Mouse (Mus musculus) small intestine, adult 2 months (tissue): ENCODE measurements at regions not wholly inside any gene's neighbourhood (a gene's known extent, or its start where the extent isn't known, plus 50 kb on each side); places are given as distances from the start of the nearest gene placed in this dataset.

ENCODE experiments used
- CTCF ChIP-seq: fragments of 200-500 bp; IDR thresholded peaks from 2 replicates; pipeline ENCODE4 v1.5.1; 2012; ENCODE audit warnings: low read depth, mild to moderate bottlenecking, control low read depth, inconsistent platforms, low read length, moderate library complexity, mixed read lengths; ENCODE audit not compliant: insufficient replicate concordance, insufficient read length; ENCODE audit errors: extremely low read depth
- POLR2A ChIP-seq: fragments of 200-500 bp; IDR thresholded peaks from 2 replicates; pipeline ENCODE4 v1.6.1; 2012; ENCODE audit warnings: low read depth, mild to moderate bottlenecking, control low read depth, inconsistent platforms, low read length, moderate library complexity

DNA sequence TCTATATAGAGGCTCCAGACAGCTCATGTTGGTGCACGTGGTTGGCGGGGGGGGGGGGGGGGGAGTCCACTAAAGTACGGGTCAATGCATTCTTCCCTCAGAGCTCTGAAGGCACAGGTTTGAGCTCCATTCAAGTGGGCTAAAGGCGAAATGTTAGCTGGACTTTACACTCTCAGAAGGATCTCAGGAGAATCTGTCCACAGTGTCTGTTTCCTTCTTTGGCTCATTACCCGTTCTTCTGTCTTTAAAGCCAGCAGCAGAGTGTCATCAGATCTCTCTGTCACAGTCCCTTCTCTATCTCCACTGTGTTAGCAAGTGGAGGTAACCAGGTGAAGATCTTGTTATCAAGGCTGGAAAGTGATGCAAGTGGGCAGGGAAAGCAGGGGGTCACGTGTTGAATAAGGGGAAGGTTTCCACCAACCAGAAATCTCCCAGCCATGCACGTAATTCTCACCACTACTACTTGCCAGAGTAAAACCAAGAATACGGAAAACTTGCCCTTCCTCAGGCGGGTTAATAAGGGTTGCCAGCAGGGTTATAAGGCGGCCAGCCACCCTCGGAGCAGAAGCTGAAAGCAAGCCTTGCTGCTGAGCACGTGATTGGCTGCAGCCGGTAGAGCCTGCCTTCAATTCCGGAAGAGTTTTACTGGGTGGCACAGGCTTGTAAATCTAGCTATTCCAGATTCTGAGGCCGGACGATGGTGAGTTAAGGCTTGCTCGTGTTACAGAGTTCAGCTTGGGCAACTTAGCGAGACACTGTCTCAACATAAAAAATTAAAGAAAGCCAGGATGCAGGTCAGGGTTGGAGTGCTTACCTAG is 70.2 kb upstream of the Acpp start:
- TF ChIP-seq CTCF (no peak), POLR2A (no peak)
